Mouse (Mus musculus) liver, adult 2 months (tissue): ENCODE data around the gene Gtpbp4.
"Not testable (repeated sequence)": the region's sequence is repeated elsewhere in the genome, so short reads cannot be mapped to it uniquely, and the experiment has no call there.

ENCODE experiments used
- CTCF ChIP-seq: fragments of 200-500 bp; IDR thresholded peaks from 2 replicates; pipeline ENCODE4 v1.5.1; 2011; ENCODE audit warnings: low read depth, low read length, control low read depth
- POLR2A ChIP-seq: fragments of 200-500 bp; IDR thresholded peaks from 2 replicates; pipeline ENCODE4 v1.6.1; 2011; ENCODE audit warnings: low read length, control low read depth; ENCODE audit not compliant: insufficient read depth; ENCODE audit errors: extremely low read depth

DNA sequence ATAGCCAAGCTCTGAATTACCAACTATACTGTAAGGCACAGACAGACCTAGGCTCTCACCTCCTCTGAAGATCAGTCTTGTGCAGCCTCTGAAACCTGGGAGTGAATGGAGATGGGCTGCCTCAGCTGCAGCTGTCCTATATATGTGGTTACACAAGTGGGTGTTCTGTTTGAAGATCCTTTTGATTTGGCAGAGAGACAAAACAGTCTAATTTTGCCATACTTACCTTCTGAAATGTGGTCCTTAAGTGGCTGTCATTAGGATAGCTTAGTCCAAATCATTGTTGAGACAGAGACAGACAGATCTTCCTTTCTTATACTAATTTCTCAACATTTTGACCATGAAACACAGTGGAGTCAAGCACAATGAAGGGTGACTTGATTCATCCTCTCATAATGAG lies 47.8 kb downstream of the Gtpbp4 start, which contains the start of gene Gm9745:
- not testable (repeated sequence) for TF ChIP-seq POLR2A, CTCF
